Mouse (Mus musculus) E14TG2a.4 (cell line): ENCODE results near the gene Tyk2.

Experiments used
- CTCF ChIP-seq: conservative IDR thresholded peaks from 2 replicates; pipeline ENCODE4 v1.5.1; 2014; ENCODE audit warnings: low read length
- NANOG ChIP-seq: IDR thresholded peaks from 2 replicates; pipeline ENCODE4 v1.6.1; 2014; ENCODE audit warnings: borderline replicate concordance, low read length, mixed read lengths
- POU5F1 ChIP-seq: IDR thresholded peaks from 2 replicates; pipeline ENCODE4 v1.6.1; 2014; ENCODE audit warnings: low read length, borderline replicate concordance

GRCm38 (mm10) chr9:21153833-21154232, 22.8 kb upstream of the Tyk2 start:
- TF ChIP-seq CTCF = no peak
- TF ChIP-seq NANOG = no peak
- TF ChIP-seq POU5F1 = no peak
